Mouse (Mus musculus) intestine, embryonic 14.5 days (tissue): Measurements from ENCODE around the gene Gins2. TPM values are rescaled to one million over a fixed set of nuclear protein-coding genes. Genes with fewer than 3 reads are reported as not detected.
A peak's percentile ranks its signal among the peaks of the same experiment; 100 is the strongest.

Experiments used
- ATAC-seq: fragments of 200-750 bp; cut with Nextera tagmentation; replicated peaks from 2 replicates; pipeline ENCODE4 v1.8.0; 2017; ENCODE audit warnings: low read depth, moderate number of reproducible peaks, moderate TSS enrichment, moderate library complexity; ENCODE audit not compliant: low FRiP score, low TSS enrichment
- DNase-seq: peaks from one replicate; pipeline ENCODE4 v3.0.0-alpha.2; 2018; ENCODE audit warnings: low spot score
- H3K27ac ChIP-seq: fragments of 300-500 bp; sonication (generic); 2 replicates; pipeline ENCODE4 v1.5.1; 2014; ENCODE audit warnings: low read depth, mild to moderate bottlenecking, control low read depth
- H3K27me3 ChIP-seq: fragments of 300-500 bp; sonication (generic); replicated peaks from 2 replicates; pipeline ENCODE4 v1.6.1; 2014; ENCODE audit warnings: low read length, control low read depth; ENCODE audit not compliant: control insufficient read depth, insufficient read depth
- H3K36me3 ChIP-seq: fragments of 300-500 bp; sonication (generic); 2 replicates; pipeline ENCODE4 v1.6.1; 2014; ENCODE audit warnings: low read length, control low read depth; ENCODE audit not compliant: control insufficient read depth, insufficient read depth
- H3K4me1 ChIP-seq: fragments of 300-500 bp; sonication (generic); replicated peaks from 2 replicates; pipeline ENCODE4 v1.6.1; 2014; ENCODE audit warnings: low read length, control low read depth, mixed read lengths; ENCODE audit not compliant: control insufficient read depth, insufficient read depth
- H3K4me2 ChIP-seq: fragments of 300-500 bp; sonication (generic); 2 replicates; pipeline ENCODE4 v1.6.1; 2014; ENCODE audit warnings: low read length
- H3K4me3 ChIP-seq: fragments of 300-500 bp; sonication (generic); 2 replicates; pipeline ENCODE4 v1.5.1; 2014; ENCODE audit warnings: low read depth, low read length, control low read depth, mixed read lengths
- H3K9ac ChIP-seq: fragments of 300-500 bp; sonication (generic); 2 replicates; pipeline ENCODE4 v1.6.1; 2014; ENCODE audit warnings: mild to moderate bottlenecking, low read length
- H3K9me3 ChIP-seq: fragments of 300-500 bp; sonication (generic); 2 replicates; pipeline ENCODE4 v1.6.1; 2016; ENCODE audit warnings: low read length, control low read depth; ENCODE audit not compliant: control insufficient read depth
- WGBS: fragments of 180-500 bp; shearing (Covaris S2); extraction: QIAGEN DNeasy Blood & Tissue Kit; methylation state at CpG from one replicate; pipeline ENCODE4 v1.1.7; 2014; 5-methylcytosine and 5-hydroxymethylcytosine counted together
- polyA plus RNA-seq: library from polyadenylated mRNA; unstranded; fragments of >200 nt; fragmentation: Nextera tagmentation; extraction: Ambion mirVana; gene quantifications from 2 replicates; pipeline ENCODE4 v1.2.1, GENCODE M21; 2014

Gene Gins2
- polyA plus RNA-seq, 1 experiment from 2014 or later, result 121 TPM

DNA sequence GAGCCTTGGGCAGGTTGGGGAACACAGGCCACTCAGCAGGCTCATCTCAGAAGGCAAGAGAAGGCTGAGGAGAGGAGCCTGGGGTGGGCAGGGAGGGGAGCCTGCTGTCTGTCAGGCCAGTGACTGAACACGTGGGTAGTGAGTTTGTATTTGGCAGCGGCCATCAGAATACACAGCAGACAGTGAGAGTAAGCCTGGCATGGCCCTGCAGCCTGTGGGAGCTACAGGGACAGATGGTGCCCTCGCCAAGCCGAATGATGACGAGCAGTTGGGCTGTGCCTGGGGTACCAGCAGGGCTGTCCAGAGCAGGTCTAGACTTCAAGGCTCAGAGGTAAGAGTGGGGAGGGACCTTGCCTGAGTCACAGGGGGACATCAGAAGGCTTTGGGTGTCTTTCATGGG, 38.2 kb upstream of the Gins2 start:
- WGBS, result 79% methylated on average over 5 of the region's 5 CpGs
- H3K36me3 ChIP-seq, result no peaks in the 10 kb centered on the region

DNA sequence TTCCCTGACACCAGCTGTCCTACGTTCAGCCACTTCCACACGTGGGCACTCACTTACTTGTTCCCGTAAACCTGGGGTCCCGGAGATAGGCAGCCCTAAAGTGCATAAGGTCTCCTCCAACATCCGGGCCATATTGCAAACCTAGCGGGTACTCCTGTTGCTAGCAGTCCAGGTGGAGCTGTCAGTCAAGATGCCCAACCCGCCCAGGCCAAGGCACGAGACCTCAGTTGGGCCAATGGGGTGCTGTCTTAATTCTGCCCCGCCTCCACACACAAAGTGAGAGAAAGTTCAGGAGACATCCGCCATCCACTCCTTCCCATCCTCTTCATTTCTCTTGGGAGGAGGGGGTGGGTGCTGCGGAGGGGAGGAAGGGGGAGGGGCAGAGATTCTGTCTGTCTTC, 37.4 kb upstream of the Gins2 start:
- H3K4me3 ChIP-seq, result no peak overlapping the region
- 63% methylated on average over 11 of the region's 11 CpGs for WGBS
- DNase-seq, result no peak

More for the DNA sequence above, 38.2 kb upstream of the Gins2 start:
- Histone ChIP-seq H3K27ac (no peak overlapping the region), H3K27me3 (no peaks in the 10 kb centered on the region), H3K9ac (no peak overlapping the region), H3K4me3 (no peak overlapping the region), H3K9me3 (no peaks in the 10 kb centered on the region), H3K4me2 (no peak overlapping the region), H3K4me1 (no peaks in the 10 kb centered on the region)
- ATAC-seq, result no peak
- no peak for DNase-seq

DNA sequence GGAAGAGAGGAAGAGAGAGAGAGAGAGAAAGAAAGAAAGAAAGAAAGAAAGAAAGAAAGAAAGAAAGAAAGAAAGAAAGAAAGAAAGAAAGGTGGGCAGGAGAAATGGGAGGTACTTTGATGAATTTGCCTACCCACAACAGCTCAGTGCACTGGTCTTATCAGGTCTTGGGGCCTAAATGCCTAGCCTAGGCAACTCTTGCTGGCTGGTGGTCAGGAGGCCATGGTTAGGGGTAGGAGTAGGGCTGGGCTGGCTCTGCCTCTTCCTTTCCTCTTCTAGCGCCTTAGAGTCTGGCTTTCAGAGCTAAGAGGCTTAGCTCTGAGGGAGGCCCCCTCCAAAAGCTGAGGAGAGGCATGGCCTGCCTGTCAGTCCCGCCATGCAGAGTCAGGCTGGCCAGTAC, 34.5 kb upstream of the Gins2 start:
- WGBS, result 38% methylated on average over 2 of the region's 2 CpGs
- ATAC-seq, result no peak

More for the DNA sequence above, 37.4 kb upstream of the Gins2 start:
- ATAC-seq, result no peak
- H3K9me3 ChIP-seq, result no peaks in the 10 kb centered on the region
- H3K36me3 ChIP-seq, result no peaks in the 10 kb centered on the region
- H3K4me2 ChIP-seq, result no peak overlapping the region
- H3K4me1 ChIP-seq, result no peaks in the 10 kb centered on the region
- H3K27ac ChIP-seq, result no peak overlapping the region
- no peaks in the 10 kb centered on the region for H3K27me3 ChIP-seq
- no peak overlapping the region for H3K9ac ChIP-seq

DNA sequence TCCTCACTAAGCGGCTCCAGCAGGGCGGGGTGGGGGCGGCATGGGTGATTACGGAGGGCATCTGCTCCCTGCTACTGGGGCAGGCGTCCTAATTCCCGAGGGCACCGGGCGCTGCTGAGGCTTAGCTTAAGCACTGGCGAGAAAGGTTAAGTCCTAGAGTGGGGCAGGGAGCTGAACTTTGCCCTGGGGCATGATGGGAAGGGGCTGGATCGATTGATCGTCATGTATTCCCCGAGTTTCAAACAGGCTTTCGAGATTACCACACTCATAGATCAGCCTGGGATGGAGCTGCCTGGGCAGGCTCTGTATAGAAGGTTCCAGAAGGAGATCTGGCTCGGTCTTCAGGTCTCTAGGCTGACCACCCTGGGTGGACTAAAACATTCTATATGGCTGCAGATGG, 33.1 kb upstream of the Gins2 start:
- 67% methylated on average over 14 of the region's 14 CpGs for WGBS

More for the DNA sequence above, 34.5 kb upstream of the Gins2 start:
- no peaks in the 10 kb centered on the region for H3K9me3 ChIP-seq
- no peaks in the 10 kb centered on the region for H3K4me1 ChIP-seq
- no peak overlapping the region for H3K4me2 ChIP-seq
- no peak for DNase-seq
- no peaks in the 10 kb centered on the region for H3K27me3 ChIP-seq
- no peak overlapping the region for H3K9ac ChIP-seq
- no peak overlapping the region for H3K27ac ChIP-seq
- H3K36me3 ChIP-seq, result no peaks in the 10 kb centered on the region
- no peak overlapping the region for H3K4me3 ChIP-seq

DNA sequence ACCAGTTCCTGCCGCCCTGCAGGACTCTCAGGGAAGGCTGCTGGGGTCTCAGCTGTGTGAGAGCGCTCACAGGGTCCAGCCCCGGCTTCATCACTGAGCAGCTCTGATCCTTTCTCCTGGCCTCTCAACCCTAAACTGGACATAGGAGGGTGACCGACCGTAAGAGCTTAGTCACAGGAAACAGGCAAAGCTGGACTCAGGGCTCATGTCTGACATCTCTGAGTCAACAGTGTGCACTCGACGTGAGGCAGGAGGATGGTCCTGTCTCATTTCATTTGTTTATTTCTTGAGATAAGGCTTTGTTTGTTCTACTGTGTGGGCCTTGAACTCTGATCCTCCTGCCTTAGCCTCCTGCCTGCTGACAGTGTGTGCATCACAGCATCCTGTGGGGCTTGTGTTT, 31.3 kb upstream of the Gins2 start:
- no peaks in the 10 kb centered on the region for H3K9me3 ChIP-seq
- H3K9ac ChIP-seq, result no peak overlapping the region
- H3K4me2 ChIP-seq, result no peak overlapping the region
- no peaks in the 10 kb centered on the region; the same call in 1 of the 2 replicates for H3K4me1 ChIP-seq
- H3K36me3 ChIP-seq, result no peaks in the 10 kb centered on the region
- no peak for ATAC-seq
- H3K4me3 ChIP-seq, result no peak overlapping the region
- no peaks in the 10 kb centered on the region for H3K27me3 ChIP-seq
- no peak for DNase-seq
- WGBS, result 38% methylated on average over 7 of the region's 7 CpGs
- H3K27ac ChIP-seq, result no peak overlapping the region

More for the DNA sequence above, 33.1 kb upstream of the Gins2 start:
- no peaks in the 10 kb centered on the region; the same call in 1 of the 2 replicates for H3K4me1 ChIP-seq
- H3K9me3 ChIP-seq, result no peaks in the 10 kb centered on the region
- no peak overlapping the region for H3K4me3 ChIP-seq
- no peak overlapping the region for H3K27ac ChIP-seq
- no peak overlapping the region for H3K9ac ChIP-seq
- no peak overlapping the region for H3K4me2 ChIP-seq
- DNase-seq (no peak), ATAC-seq (no peak)
- H3K27me3 ChIP-seq, result no peaks in the 10 kb centered on the region
- no peaks in the 10 kb centered on the region for H3K36me3 ChIP-seq

DNA sequence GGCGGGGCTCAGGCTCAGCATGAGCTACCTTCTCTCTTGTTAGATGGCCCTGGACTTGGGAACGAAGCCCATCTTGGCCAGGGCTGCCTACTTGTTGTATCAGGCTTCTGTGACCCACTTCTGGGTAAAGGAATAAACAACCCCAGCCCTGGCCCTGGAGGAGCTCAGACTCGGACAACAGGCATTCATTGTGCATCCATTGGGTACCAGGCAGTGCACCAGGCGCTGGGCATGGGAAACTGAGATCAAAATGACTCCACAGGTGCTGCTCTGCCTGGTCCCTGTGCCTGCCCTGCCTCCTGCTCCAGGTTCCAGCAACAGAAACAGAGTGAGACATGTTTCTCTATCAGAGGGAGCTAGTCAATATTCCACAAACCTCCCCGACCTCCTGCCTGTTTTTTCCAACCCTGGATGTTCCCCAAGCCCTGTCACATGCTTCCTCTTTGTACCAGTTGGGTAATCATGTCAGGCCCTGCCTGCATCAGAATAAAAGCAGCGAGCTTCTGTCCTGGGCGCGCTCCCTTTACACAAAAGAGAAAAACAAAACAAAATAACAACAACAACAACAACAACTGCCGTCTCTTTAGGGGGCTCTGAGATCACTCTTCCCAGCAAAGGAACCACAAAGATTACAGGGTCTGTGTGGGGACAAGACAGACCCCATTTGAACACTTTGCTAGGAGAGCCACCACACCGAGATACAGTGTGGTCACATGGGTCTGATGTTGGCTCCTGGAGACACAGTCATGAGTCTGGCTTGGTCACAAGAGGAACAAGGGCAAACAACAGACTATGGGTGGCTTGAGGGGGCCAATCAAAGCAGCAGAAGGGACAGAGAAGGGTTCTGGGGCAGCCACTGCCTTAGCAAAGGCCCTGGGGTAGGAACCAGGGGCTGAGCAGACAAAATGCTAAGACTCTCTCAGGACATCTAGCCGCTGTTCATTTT, 30.4 kb upstream of the Gins2 start:
- Histone ChIP-seq H3K36me3 (no peaks in the 10 kb centered on the region), H3K9ac (no peak overlapping the region), H3K4me1 (no peaks in the 10 kb centered on the region; the same call in 1 of the 2 replicates), H3K4me3 (no peak overlapping the region), H3K27me3 (no peaks in the 10 kb centered on the region), H3K4me2 (no peak overlapping the region), H3K27ac (no peak overlapping the region), H3K9me3 (no peaks in the 10 kb centered on the region)
- WGBS, result 69% methylated on average over 11 of the region's 11 CpGs
- DNase-seq, result no peak
- no peak for ATAC-seq

DNA sequence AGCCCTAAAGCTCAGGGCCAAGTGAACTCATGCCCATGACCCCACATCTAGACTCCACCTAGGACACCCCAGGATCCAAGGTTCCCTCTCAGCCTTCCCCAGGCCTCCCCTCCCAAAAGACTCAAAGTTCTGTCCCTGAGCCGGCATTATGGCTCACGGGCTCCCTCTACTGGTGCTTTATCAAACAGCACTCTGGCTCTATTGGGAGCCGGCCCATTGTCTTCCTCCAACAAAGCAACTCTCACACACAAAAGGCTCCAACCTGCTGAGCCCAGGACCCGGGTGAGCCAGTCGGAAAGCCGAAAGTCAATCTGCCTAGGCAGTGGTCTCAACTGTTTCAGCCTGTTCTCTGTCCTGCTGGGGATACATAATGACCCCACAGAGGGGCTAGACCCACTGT, 29.0 kb upstream of the Gins2 start:
- H3K4me3 ChIP-seq, result no peak overlapping the region
- H3K27ac ChIP-seq, result no peak overlapping the region
- no peaks in the 10 kb centered on the region for H3K27me3 ChIP-seq
- H3K4me2 ChIP-seq, result no peak overlapping the region
- no peaks in the 10 kb centered on the region for H3K9me3 ChIP-seq
- DNase-seq, result peak; percentile 92
- H3K4me1 ChIP-seq, result no peaks in the 10 kb centered on the region; the same call in 1 of the 2 replicates
- H3K36me3 ChIP-seq, result no peaks in the 10 kb centered on the region
- H3K9ac ChIP-seq, result no peak overlapping the region
- ATAC-seq, result peak; percentile 57; the same call in 1 of the 2 replicates
- 1% methylated on average over 6 of the region's 6 CpGs for WGBS

DNA sequence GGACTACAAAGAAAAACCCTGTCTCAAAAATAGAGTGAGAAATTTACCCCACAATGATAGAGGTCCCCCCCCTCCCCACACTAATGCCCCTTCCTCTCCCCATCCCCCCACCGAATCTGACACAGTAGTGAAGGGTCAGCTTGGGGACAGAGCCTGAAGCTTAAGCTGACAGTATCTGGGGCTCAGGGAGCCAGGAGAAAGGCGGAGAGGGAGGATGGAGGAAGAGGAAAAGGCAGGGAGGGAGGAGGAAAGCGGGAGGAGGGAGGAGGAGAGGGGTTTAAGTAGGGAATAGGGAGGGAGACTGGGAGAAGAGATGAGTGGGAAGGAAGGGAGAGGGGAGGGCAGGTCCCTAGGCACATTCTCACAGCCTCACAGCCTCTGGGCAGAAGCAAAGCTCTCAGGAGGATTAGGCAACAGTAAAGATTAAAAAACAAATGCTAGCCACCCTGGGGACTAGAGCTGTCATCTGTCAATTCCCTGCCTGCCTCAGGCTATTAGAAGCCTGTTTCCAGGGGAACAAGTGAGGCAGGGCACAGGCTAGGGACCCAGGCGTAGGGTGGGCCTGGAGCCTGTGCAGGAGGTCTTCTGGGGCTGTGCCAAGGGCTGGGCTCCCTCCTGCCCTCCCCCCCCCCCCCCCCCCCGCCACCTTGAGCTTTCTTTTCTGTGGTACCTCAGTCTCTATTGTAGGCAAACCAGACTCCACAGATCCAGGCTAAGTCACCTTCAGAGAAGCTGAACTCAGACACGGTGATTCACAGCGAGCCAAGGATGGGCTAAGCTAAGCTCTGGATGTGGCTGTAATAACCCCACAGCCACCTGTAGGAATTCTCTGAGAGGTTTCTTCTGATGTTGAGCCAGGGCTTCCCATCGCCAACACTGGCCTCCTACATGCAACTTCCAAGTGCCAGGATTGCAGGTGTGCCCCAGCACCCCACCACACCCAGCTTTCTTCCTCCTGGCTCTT, 27.8 kb upstream of the Gins2 start:
- no peak for ATAC-seq
- Histone ChIP-seq H3K4me2 (no peak overlapping the region), H3K4me1 (no peaks in the 10 kb centered on the region; the same call in 1 of the 2 replicates), H3K9me3 (no peaks in the 10 kb centered on the region), H3K27ac (no peak overlapping the region), H3K36me3 (no peaks in the 10 kb centered on the region), H3K9ac (no peak overlapping the region), H3K4me3 (no peak overlapping the region), H3K27me3 (no peaks in the 10 kb centered on the region)
- no peak for DNase-seq
- 48% methylated on average over 7 of the region's 8 CpGs for WGBS
